Mouse (Mus musculus) midbrain, embryonic 16.5 days (tissue): ENCODE measurements around the gene Gm37240. TPM values are rescaled to one million over a fixed set of nuclear protein-coding genes. Genes with fewer than 3 reads are reported as not detected.
A peak's percentile ranks its signal among the peaks of the same experiment; 100 is the strongest.

ENCODE experiments used
- ATAC-seq: fragments of 200-750 bp; cut with Nextera tagmentation; 2 replicates; pipeline ENCODE4 v1.8.0; 2017; ENCODE audit warnings: moderate TSS enrichment
- H3K27ac ChIP-seq: fragments of 300-500 bp; sonication (generic); 2 replicates; pipeline ENCODE4 v1.5.1; 2014; ENCODE audit warnings: mild to moderate bottlenecking, low read length, mixed read lengths
- H3K27me3 ChIP-seq: fragments of 300-500 bp; sonication (generic); 2 replicates; pipeline ENCODE4 v1.6.1; 2014; ENCODE audit warnings: low read depth, low read length, mixed read lengths; ENCODE audit not compliant: control insufficient read depth, insufficient read depth
- H3K36me3 ChIP-seq: fragments of 300-500 bp; sonication (generic); 2 replicates; pipeline ENCODE4 v1.6.1; 2014; ENCODE audit warnings: mild to moderate bottlenecking, low read length, moderate library complexity, mixed read lengths; ENCODE audit not compliant: control insufficient read depth, insufficient read depth
- H3K4me1 ChIP-seq: fragments of 300-500 bp; sonication (generic); 2 replicates; pipeline ENCODE4 v1.6.1; 2014; ENCODE audit warnings: mild to moderate bottlenecking, low read length, mixed read lengths; ENCODE audit not compliant: control insufficient read depth, insufficient read depth
- H3K4me2 ChIP-seq: fragments of 300-500 bp; sonication (generic); 2 replicates; pipeline ENCODE4 v1.6.1; 2014; ENCODE audit warnings: mild to moderate bottlenecking, low read length, mixed read lengths
- H3K4me3 ChIP-seq: fragments of 300-500 bp; sonication (generic); 2 replicates; pipeline ENCODE4 v1.5.1; 2014; ENCODE audit warnings: low read depth, mild to moderate bottlenecking, low read length, moderate library complexity, mixed read lengths
- H3K9ac ChIP-seq: fragments of 300-500 bp; sonication (generic); 2 replicates; pipeline ENCODE4 v1.6.1; 2014; ENCODE audit warnings: low read depth, low read length, mixed read lengths
- H3K9me3 ChIP-seq: fragments of 300-500 bp; sonication (generic); replicated peaks from 2 replicates; pipeline ENCODE4 v1.6.1; 2014; ENCODE audit warnings: mild to moderate bottlenecking, low read length, mixed read lengths; ENCODE audit not compliant: control insufficient read depth, poor library complexity, severe bottlenecking
- WGBS: fragments of 180-500 bp; shearing (Covaris S2); extraction: QIAGEN DNeasy Blood & Tissue Kit; methylation state at CpG from one replicate; pipeline ENCODE4 v1.1.7; 2014; 5-methylcytosine and 5-hydroxymethylcytosine counted together
- polyA plus RNA-seq: library from polyadenylated mRNA; unstranded; fragments of >200 nt; fragmentation: Nextera tagmentation; extraction: Ambion mirVana; gene quantifications from 2 replicates; pipeline ENCODE4 v1.2.1, GENCODE M21; 2015

The Gm37240 gene
- polyA plus RNA-seq, 1 experiment from 2014 or later = 0.26 TPM

DNA sequence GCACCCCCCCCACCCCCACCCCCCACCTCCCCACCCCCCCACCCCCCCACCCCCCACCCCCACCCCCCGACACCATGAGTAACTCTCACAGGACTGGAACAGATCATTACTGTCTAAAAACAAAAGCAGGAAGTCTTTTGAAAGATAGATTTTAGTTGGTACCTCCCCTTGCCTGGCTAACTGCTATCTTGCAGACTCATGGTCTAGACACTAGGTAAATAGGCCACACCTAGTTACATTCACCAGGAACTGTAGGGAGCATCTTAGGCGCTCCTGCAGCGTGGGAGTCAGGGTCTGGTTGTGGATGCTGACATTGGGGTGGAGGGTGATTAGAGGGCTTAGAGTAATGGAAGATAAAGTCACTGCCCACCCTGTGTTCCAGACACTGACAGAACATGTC lies 684.6 kb downstream of the Gm37240 start:
- H3K27me3 ChIP-seq = no peaks in the 10 kb centered on the region
- no peaks in the 10 kb centered on the region for H3K36me3 ChIP-seq
- H3K9ac ChIP-seq = no peak overlapping the region
- no peak overlapping the region for H3K4me2 ChIP-seq
- H3K9me3 ChIP-seq = no peaks in the 10 kb centered on the region
- no peak overlapping the region for H3K27ac ChIP-seq
- 77% methylated on average over 3 of the region's 3 CpGs for WGBS
- H3K4me1 ChIP-seq = no peaks in the 10 kb centered on the region
- no peak for ATAC-seq
- no peak overlapping the region for H3K4me3 ChIP-seq

DNA sequence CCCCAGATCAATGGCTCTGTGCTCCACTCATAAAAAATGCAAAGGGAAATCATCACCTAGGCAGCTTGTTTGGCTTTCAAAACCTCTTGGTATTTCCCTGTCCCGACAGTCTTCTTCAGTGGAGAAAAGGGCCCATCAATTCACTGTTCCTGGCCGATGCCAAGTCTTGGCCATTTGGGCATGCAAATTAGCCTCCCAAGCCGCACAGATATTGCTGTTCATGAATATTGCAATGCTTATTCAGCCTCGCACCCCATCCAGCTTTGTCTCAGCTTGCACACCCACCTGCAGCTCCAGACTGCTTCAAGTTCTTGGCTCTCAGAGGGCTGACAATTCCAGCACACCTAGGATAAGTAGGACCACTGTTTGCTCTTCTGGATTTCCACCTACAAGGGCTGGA lies 685.5 kb downstream of the Gm37240 start:
- ATAC-seq = no peak
- Histone ChIP-seq H3K4me3 (no peak overlapping the region), H3K4me2 (no peak overlapping the region), H3K27ac (no peak overlapping the region), H3K9me3 (no peaks in the 10 kb centered on the region), H3K4me1 (no peaks in the 10 kb centered on the region), H3K27me3 (no peaks in the 10 kb centered on the region), H3K36me3 (no peaks in the 10 kb centered on the region), H3K9ac (no peak overlapping the region)
- 37% methylated on average over 4 of the region's 4 CpGs for WGBS

GRCm38 (mm10) chr3:85198496-85198895 lies 688.8 kb downstream of the Gm37240 start:
- ATAC-seq = no peak
- no peaks in the 10 kb centered on the region for H3K4me1 ChIP-seq
- no peak overlapping the region for H3K9ac ChIP-seq
- H3K9me3 ChIP-seq = no peaks in the 10 kb centered on the region
- no peak overlapping the region for H3K4me3 ChIP-seq
- WGBS = 89% methylated on average over 3 of the region's 3 CpGs
- H3K27me3 ChIP-seq = no peaks in the 10 kb centered on the region
- H3K4me2 ChIP-seq = no peak overlapping the region
- no peak overlapping the region for H3K27ac ChIP-seq
- H3K36me3 ChIP-seq = no peaks in the 10 kb centered on the region

DNA sequence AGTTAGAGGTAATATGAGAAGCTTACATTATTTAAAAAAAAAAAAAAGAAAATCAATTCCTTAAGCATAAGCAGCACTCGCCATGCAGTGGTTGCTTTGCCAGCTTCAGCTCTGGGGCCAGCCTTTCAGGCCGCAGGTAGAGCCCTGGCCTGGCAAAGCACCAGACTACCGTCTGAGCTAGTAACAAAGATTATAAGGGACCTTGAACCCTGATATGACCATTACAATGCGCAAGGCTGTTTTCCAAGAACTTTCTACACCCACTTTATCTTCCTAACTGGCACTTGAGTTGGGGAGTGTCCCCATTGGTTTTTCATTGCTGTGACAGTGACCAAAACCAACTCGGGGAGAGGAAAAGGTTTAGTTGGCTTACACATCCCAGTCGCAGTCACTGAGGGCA lies 690.2 kb downstream of the Gm37240 start:
- no peak overlapping the region for H3K27ac ChIP-seq
- no peaks in the 10 kb centered on the region for H3K4me1 ChIP-seq
- H3K4me3 ChIP-seq = no peak overlapping the region
- no peak for ATAC-seq
- no peaks in the 10 kb centered on the region for H3K9me3 ChIP-seq
- no peaks in the 10 kb centered on the region for H3K27me3 ChIP-seq
- no peak overlapping the region for H3K9ac ChIP-seq
- whole genome bisulfite sequencing = 89% methylated on average over 6 of the region's 6 CpGs
- H3K36me3 ChIP-seq = no peaks in the 10 kb centered on the region
- no peak overlapping the region for H3K4me2 ChIP-seq

DNA sequence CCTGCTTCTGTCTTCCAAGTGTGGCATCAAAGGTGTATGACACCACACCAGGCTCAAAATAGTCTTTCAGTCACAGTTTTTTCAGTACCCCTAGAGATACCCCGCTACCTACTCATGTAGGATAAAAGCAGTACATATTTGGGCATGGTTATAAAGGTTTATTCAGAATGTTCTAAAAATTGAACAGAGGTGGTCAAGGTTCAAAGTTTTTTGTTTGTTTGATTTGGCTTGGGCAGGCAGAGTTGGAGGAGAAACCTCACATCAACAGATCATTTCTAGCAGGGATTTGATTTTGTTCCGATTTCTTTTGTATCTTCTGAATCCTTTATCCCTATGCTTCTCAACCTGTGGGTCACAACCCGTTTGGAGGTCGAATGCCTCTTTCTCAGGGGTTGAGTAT lies 690.7 kb downstream of the Gm37240 start:
- no peaks in the 10 kb centered on the region for H3K36me3 ChIP-seq
- H3K27me3 ChIP-seq = no peaks in the 10 kb centered on the region
- no peak overlapping the region for H3K27ac ChIP-seq
- H3K9ac ChIP-seq = no peak overlapping the region
- H3K4me1 ChIP-seq = no peaks in the 10 kb centered on the region
- 90% methylated on average over 4 of the region's 4 CpGs for WGBS
- no peaks in the 10 kb centered on the region for H3K9me3 ChIP-seq
- H3K4me3 ChIP-seq = no peak overlapping the region
- no peak for ATAC-seq
- no peak overlapping the region for H3K4me2 ChIP-seq

DNA sequence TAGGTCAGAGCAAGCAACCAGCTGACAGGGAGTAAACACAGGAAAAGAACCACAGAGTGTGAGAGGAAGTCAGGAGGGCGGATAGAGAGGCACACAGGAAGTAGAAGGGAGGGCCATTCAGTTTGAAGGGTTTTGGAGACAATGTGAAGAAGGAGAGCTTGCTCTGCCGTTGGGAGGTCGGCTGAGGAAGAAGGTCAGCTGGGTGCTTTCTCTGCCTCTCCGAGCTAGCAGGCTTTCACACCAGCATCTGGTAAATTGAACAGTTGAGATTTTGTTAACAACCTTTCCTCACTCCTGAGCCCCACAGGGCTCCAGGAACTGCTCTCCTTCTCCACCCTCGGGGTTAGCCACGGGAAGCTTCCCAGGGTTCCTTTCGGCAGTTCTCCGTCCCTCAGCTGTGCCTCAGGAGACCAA lies 692.2 kb downstream of the Gm37240 start:
- H3K9me3 ChIP-seq = no peaks in the 10 kb centered on the region
- WGBS = 73% methylated on average over 8 of the region's 8 CpGs
- no peaks in the 10 kb centered on the region for H3K4me1 ChIP-seq
- no peaks in the 10 kb centered on the region for H3K27me3 ChIP-seq
- H3K4me2 ChIP-seq = peak overlapping the region; percentile 12; the same call in 1 of the 2 replicates
- no peak overlapping the region for H3K27ac ChIP-seq
- ATAC-seq = no peak
- H3K4me3 ChIP-seq = peak overlapping the region; percentile 8
- H3K36me3 ChIP-seq = no peaks in the 10 kb centered on the region
- H3K9ac ChIP-seq = no peak overlapping the region

DNA sequence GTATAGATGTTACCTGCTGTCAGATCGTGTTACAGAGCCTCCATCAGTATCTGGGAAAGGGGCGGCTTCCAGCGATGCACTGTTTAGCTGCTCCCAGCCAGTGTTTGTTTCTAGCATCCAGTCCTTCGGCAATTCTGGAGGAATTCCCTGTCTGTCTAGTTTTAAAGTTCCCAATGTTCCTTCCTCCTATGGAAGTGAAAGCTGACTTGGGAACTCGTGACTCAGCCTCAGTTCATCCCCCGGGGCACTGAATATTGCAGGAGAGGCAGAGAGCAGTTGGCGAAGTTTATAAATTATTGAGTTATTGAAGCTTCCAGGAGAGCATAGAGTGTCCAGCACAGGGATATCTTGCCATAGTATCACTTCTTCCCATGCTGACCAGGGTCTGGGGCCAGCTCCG lies 697.5 kb downstream of the Gm37240 start:
- H3K4me1 ChIP-seq = peaks cover 24% of the 10 kb centered on the region
- no peaks in the 10 kb centered on the region for H3K36me3 ChIP-seq
- no peaks in the 10 kb centered on the region for H3K9me3 ChIP-seq
- no peak overlapping the region for H3K4me2 ChIP-seq
- no peak overlapping the region for H3K4me3 ChIP-seq
- H3K9ac ChIP-seq = no peak overlapping the region
- WGBS = 78% methylated on average over 8 of the region's 8 CpGs
- H3K27ac ChIP-seq = no peak overlapping the region
- no peak for ATAC-seq
- H3K27me3 ChIP-seq = no peaks in the 10 kb centered on the region

DNA sequence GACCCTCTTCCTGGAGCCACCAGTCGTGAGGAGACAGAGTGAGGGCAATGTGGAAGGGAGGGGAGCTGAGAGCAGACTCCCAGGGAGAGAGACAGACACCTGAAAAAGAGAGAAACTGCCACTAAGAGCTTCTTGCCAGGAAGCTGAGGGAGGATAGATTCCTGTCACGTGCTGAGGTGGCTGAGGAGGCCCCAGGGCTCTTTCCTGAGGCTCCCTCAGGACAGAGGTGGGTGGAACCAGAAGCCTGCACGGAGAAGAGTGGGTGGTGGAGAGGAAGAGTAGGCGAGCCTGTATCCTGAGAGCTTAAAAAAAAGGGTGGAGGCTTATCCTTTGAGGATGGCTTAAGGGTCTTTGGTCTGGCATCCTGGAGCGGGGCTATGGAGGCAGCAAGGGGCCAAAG lies 699.0 kb downstream of the Gm37240 start:
- Histone ChIP-seq H3K4me2 (no peak overlapping the region), H3K27ac (no peak overlapping the region), H3K36me3 (no peaks in the 10 kb centered on the region), H3K4me1 (peaks cover 24% of the 10 kb centered on the region), H3K4me3 (no peak overlapping the region), H3K9me3 (no peaks in the 10 kb centered on the region), H3K27me3 (no peaks in the 10 kb centered on the region), H3K9ac (no peak overlapping the region; the same call in 1 of the 2 replicates)
- WGBS = 28% methylated on average over 5 of the region's 5 CpGs
- ATAC-seq = no peak

DNA sequence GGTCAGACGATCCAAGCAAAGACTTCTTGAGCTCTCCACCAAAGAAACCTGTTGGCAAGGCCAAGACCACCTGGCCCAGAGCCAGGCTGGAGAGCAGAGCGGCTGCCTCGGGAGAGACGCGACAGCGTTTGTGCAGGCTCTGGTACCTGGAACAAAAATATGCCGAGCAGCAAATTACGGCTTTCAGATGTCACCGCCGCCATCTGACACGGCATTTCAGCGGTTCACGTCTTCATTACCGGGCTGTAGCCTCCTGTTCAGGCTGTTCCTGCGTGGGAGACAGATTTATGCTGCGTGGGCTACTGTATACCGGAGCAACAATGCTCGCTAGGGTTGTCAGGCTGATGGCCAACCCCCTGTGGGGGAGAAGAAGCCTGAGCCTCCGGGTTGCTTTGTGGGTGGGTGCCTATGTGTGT lies 700.6 kb downstream of the Gm37240 start:
- Histone ChIP-seq H3K4me3 (peak overlapping the region; percentile 2; the same call in 1 of the 2 replicates), H3K27ac (no peak overlapping the region), H3K4me1 (peaks cover 24% of the 10 kb centered on the region), H3K9me3 (no peaks in the 10 kb centered on the region), H3K4me2 (peak overlapping the region; percentile 50), H3K9ac (peak overlapping the region; percentile 22; the same call in 1 of the 2 replicates), H3K36me3 (no peaks in the 10 kb centered on the region), H3K27me3 (no peaks in the 10 kb centered on the region)
- WGBS = 22% methylated on average over 19 of the region's 19 CpGs
- peak; percentile 74 for ATAC-seq
